Mouse (Mus musculus): Measurements from ENCODE around the gene Acoxl. TPM values are rescaled to one million over a fixed set of nuclear protein-coding genes. Genes with fewer than 3 reads are reported as not detected.

The Acoxl gene
- polyA plus RNA-seq, 1 experiment from 2014 or later: 0.39 TPM

DNA sequence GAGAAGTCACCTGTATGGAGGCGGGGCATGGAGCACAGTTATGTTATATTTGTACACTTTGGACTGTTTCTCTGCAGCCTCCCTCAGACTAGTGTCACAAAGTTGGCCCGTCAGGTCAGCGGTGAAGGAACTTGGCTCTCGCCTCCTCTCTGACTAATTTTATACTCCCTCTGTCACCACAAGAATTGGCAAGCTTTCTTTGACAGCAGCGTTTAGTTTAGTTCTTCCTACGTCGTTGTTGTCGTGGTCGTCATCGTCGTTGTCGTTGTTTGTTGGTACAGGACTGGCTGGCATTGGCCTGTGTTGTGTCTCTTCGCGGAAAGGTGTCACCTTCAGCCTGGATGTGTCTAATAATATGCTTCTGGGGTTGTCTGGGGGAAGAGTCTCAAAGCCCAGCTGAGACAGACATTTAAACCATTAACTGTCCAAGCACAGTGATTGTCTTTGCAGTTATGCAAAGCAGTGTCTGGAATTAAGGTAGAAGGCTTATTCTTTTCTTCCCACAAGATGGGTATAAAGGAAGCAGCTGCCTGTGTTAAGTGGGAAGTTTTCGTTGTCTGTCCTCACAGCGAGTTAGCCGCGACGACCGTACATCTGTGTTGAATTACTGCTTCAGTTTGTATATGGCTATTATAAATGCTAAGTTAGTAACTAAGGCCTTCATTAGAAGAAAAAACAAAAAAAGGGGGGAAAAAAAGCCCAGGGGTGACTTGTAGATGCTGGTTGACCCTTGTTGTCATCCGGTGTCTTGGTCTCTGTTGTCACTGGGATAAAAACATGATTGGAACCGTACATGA lies 299.0 kb downstream of the Acoxl start:
- Histone ChIP-seq H3K9ac (replicated peaks; ENCODE audit: low read length) (no peak overlapping the region), H3K4me2 (ENCODE audit: low read depth, low read length) (no peak overlapping the region), H3K36me3 (replicated peaks; ENCODE audit: control insufficient read depth, insufficient read depth, low read depth, low read length) (no peaks in the 10 kb centered on the region; the same call in 1 of the 2 replicates), H3K27ac (replicated peaks; ENCODE audit: low read depth, low read length) (no peak overlapping the region), H3K4me1 (ENCODE audit: control insufficient read depth, insufficient read depth, low read length) (no peaks in the 10 kb centered on the region; the same call in 1 of the 2 replicates), H3K9me3 (replicated peaks; ENCODE audit: control insufficient read depth, low read length) (no peaks in the 10 kb centered on the region), H3K4me3 (ENCODE audit: low read depth, low read length) (no peak overlapping the region), H3K27me3 (ENCODE audit: control insufficient read depth, insufficient read depth, low read length) (no peaks in the 10 kb centered on the region)
- DNase-seq (ENCODE audit: low spot score): peak; percentile 70
- no peak for ATAC-seq (replicated peaks; ENCODE audit: insufficient number of reproducible peaks, low FRiP score, low TSS enrichment, low read depth)
- 63% methylated on average over 22 of the region's 22 CpGs for WGBS

DNA sequence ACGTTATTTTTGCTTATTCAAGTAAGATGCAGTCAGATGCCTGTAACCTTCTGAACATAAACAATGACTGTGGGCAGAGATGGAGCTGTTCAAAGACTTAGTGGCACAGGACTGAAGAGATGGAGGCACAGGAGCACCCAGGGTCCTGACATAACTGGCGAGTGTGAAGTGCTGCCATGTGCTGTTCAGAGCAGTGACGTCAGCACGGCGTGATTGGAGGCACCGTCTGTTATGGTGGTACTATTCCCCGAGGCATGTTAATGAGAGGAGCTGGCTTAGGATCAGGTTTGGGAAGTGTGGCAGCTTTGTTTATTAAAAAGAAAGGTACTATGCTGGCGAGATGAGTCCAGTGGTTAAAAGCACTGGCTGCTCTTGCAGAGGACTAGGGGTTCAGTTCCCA lies 300.2 kb downstream of the Acoxl start:
- Histone ChIP-seq H3K27ac (replicated peaks; ENCODE audit: low read depth, low read length) (no peak overlapping the region), H3K4me1 (ENCODE audit: control insufficient read depth, insufficient read depth, low read length) (no peaks in the 10 kb centered on the region; the same call in 1 of the 2 replicates), H3K9me3 (replicated peaks; ENCODE audit: control insufficient read depth, low read length) (no peaks in the 10 kb centered on the region), H3K9ac (replicated peaks; ENCODE audit: low read length) (no peak overlapping the region), H3K36me3 (replicated peaks; ENCODE audit: control insufficient read depth, insufficient read depth, low read depth, low read length) (no peaks in the 10 kb centered on the region; the same call in 1 of the 2 replicates), H3K4me2 (ENCODE audit: low read depth, low read length) (no peak overlapping the region), H3K27me3 (ENCODE audit: control insufficient read depth, insufficient read depth, low read length) (no peaks in the 10 kb centered on the region), H3K4me3 (ENCODE audit: low read depth, low read length) (no peak overlapping the region)
- 64% methylated on average over 8 of the region's 8 CpGs for WGBS
- DNase-seq (ENCODE audit: low spot score): no peak
- ATAC-seq (replicated peaks; ENCODE audit: insufficient number of reproducible peaks, low FRiP score, low TSS enrichment, low read depth): no peak

DNA sequence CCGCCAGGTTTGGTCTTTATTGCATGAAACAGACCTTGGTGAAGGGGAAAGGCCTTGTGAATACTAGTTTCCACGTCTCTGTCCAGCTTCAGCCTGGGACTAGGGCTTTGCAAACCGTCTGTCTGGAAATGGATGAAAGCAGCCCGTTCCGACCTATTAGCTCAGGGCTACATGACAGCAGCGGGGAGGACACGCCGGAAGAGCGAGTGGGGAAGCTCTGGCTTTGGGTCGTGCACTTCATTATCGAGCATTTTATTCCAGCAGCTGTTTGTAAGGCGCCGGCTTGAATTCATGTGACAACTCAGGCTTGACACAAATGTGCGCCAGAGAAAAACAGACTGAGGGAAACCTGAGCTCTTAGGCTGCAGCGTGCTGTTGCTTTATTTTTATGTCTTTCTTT lies 301.1 kb downstream of the Acoxl start:
- Histone ChIP-seq H3K4me1 (ENCODE audit: control insufficient read depth, insufficient read depth, low read length) (no peaks in the 10 kb centered on the region; the same call in 1 of the 2 replicates), H3K36me3 (replicated peaks; ENCODE audit: control insufficient read depth, insufficient read depth, low read depth, low read length) (no peaks in the 10 kb centered on the region; the same call in 1 of the 2 replicates), H3K4me2 (ENCODE audit: low read depth, low read length) (no peak overlapping the region), H3K9me3 (replicated peaks; ENCODE audit: control insufficient read depth, low read length) (no peaks in the 10 kb centered on the region), H3K27me3 (ENCODE audit: control insufficient read depth, insufficient read depth, low read length) (no peaks in the 10 kb centered on the region), H3K4me3 (ENCODE audit: low read depth, low read length) (no peak overlapping the region), H3K27ac (replicated peaks; ENCODE audit: low read depth, low read length) (no peak overlapping the region), H3K9ac (replicated peaks; ENCODE audit: low read length) (no peak overlapping the region)
- no peak for DNase-seq (ENCODE audit: low spot score)
- WGBS: 67% methylated on average over 15 of the region's 15 CpGs
- no peak for ATAC-seq (replicated peaks; ENCODE audit: insufficient number of reproducible peaks, low FRiP score, low TSS enrichment, low read depth)

DNA sequence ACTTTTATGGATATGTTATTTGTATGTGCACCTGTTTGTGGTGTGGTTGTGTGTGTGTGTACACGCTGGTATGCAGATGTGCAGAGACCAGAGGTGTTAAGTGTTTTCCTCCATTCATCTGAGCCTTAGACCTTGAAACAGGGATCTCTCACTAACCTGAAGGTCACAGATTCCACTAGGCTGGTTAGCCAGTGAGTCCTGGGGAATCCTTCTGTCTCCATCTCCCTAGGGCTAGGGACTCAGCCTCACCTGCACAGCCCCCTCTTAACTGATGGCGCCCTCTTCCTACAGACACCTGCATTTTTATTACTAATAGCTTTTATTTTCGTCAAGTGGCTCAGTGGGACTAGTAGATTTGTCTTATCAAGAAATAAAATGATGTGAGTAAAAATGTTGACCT lies 301.5 kb downstream of the Acoxl start:
- Histone ChIP-seq H3K27ac (replicated peaks; ENCODE audit: low read depth, low read length) (no peak overlapping the region), H3K4me3 (ENCODE audit: low read depth, low read length) (no peak overlapping the region), H3K9me3 (replicated peaks; ENCODE audit: control insufficient read depth, low read length) (no peaks in the 10 kb centered on the region), H3K9ac (replicated peaks; ENCODE audit: low read length) (no peak overlapping the region), H3K4me2 (ENCODE audit: low read depth, low read length) (no peak overlapping the region), H3K4me1 (ENCODE audit: control insufficient read depth, insufficient read depth, low read length) (no peaks in the 10 kb centered on the region; the same call in 1 of the 2 replicates), H3K36me3 (replicated peaks; ENCODE audit: control insufficient read depth, insufficient read depth, low read depth, low read length) (no peaks in the 10 kb centered on the region), H3K27me3 (ENCODE audit: control insufficient read depth, insufficient read depth, low read length) (no peaks in the 10 kb centered on the region)
- ATAC-seq (replicated peaks; ENCODE audit: insufficient number of reproducible peaks, low FRiP score, low TSS enrichment, low read depth) (no peak), DNase-seq (ENCODE audit: low spot score) (no peak)
- WGBS: 88% methylated on average over 3 of the region's 3 CpGs

DNA sequence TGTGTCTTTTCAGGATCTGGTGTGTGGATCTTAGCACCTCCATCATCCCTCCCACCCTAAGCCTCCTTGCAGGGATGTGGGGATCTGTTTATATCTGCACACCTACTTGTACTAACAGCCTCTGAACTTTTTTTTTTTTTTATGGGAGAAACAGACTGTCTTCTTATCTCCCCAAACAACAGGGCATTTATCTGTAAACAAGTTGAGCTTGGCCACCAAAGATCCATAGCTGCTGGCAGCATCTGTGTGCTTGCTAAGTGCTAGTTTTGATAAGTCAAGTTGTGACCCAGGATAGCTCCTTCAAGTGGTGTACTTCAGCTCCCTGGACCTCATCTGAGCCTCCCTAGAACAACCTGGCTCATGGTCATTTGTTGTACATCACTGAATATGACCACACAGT lies 305.3 kb downstream of the Acoxl start:
- H3K4me3 ChIP-seq (ENCODE audit: low read depth, low read length): no peak overlapping the region
- H3K9me3 ChIP-seq (replicated peaks; ENCODE audit: control insufficient read depth, low read length): no peaks in the 10 kb centered on the region
- DNase-seq (ENCODE audit: low spot score): no peak
- no peaks in the 10 kb centered on the region for H3K27me3 ChIP-seq (ENCODE audit: control insufficient read depth, insufficient read depth, low read length)
- no peak overlapping the region for H3K9ac ChIP-seq (replicated peaks; ENCODE audit: low read length)
- H3K4me1 ChIP-seq (ENCODE audit: control insufficient read depth, insufficient read depth, low read length): no peaks in the 10 kb centered on the region
- no peaks in the 10 kb centered on the region; the same call in 1 of the 2 replicates for H3K36me3 ChIP-seq (replicated peaks; ENCODE audit: control insufficient read depth, insufficient read depth, low read depth, low read length)
- no peak for ATAC-seq (replicated peaks; ENCODE audit: insufficient number of reproducible peaks, low FRiP score, low TSS enrichment, low read depth)
- no peak overlapping the region for H3K4me2 ChIP-seq (ENCODE audit: low read depth, low read length)
- H3K27ac ChIP-seq (replicated peaks; ENCODE audit: low read depth, low read length): no peak overlapping the region

DNA sequence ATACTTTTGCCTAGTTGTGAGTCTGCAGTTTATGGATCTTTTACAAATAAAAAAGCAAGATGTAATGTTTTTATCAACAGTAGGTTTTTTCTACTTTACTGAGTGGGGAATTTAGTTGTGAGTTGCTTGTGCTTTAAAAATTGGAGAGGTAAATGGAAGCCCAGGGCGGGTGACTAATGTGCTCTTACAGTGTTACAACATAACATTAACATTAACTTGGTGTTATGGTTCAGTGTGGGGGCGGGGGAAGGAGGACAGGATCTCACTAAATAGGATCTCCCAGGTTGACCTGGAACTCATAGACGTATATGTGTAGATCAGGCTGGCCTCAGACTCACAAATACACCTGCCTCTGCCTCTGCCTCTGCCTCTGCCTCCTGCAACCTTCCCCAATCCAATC lies 306.8 kb downstream of the Acoxl start:
- no peak for ATAC-seq (replicated peaks; ENCODE audit: insufficient number of reproducible peaks, low FRiP score, low TSS enrichment, low read depth)
- Histone ChIP-seq H3K9me3 (replicated peaks; ENCODE audit: control insufficient read depth, low read length) (no peaks in the 10 kb centered on the region), H3K4me1 (ENCODE audit: control insufficient read depth, insufficient read depth, low read length) (no peaks in the 10 kb centered on the region), H3K27me3 (ENCODE audit: control insufficient read depth, insufficient read depth, low read length) (no peaks in the 10 kb centered on the region), H3K27ac (replicated peaks; ENCODE audit: low read depth, low read length) (no peak overlapping the region), H3K4me2 (ENCODE audit: low read depth, low read length) (no peak overlapping the region), H3K4me3 (ENCODE audit: low read depth, low read length) (no peak overlapping the region), H3K36me3 (replicated peaks; ENCODE audit: control insufficient read depth, insufficient read depth, low read depth, low read length) (no peaks in the 10 kb centered on the region; the same call in 1 of the 2 replicates), H3K9ac (replicated peaks; ENCODE audit: low read length) (no peak overlapping the region)
- no peak for DNase-seq (ENCODE audit: low spot score)
- 78% methylated on average over 3 of the region's 3 CpGs for WGBS

DNA sequence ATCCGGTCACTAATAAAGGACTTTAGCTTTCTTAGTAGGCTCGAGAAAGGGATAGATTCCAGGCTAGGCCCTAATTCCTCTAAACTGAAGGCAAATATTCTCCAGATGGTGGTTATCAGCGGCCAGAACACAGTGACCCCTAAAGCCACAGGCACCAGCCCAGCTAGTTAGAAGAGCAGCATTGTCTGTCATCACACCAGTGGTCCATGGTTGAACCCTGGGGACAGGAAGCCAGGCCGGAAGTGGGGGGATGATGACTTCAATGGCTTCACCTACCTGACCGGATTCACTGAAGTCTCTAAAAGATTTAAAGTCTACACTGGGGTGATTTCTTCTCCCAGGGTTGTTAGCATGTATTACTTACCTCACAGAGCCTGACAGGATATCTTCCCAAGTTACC lies 310.9 kb downstream of the Acoxl start:
- 48% methylated on average over 5 of the region's 5 CpGs for WGBS
- no peaks in the 10 kb centered on the region for H3K9me3 ChIP-seq (replicated peaks; ENCODE audit: control insufficient read depth, low read length)
- no peaks in the 10 kb centered on the region for H3K27me3 ChIP-seq (ENCODE audit: control insufficient read depth, insufficient read depth, low read length)
- no peaks in the 10 kb centered on the region for H3K4me1 ChIP-seq (ENCODE audit: control insufficient read depth, insufficient read depth, low read length)
- no peak for ATAC-seq (replicated peaks; ENCODE audit: insufficient number of reproducible peaks, low FRiP score, low TSS enrichment, low read depth)
- no peaks in the 10 kb centered on the region; the same call in 1 of the 2 replicates for H3K36me3 ChIP-seq (replicated peaks; ENCODE audit: control insufficient read depth, insufficient read depth, low read depth, low read length)
- no peak for DNase-seq (ENCODE audit: low spot score)
- no peak overlapping the region for H3K4me2 ChIP-seq (ENCODE audit: low read depth, low read length)
- no peak overlapping the region for H3K27ac ChIP-seq (replicated peaks; ENCODE audit: low read depth, low read length)
- no peak overlapping the region for H3K9ac ChIP-seq (replicated peaks; ENCODE audit: low read length)
- no peak overlapping the region for H3K4me3 ChIP-seq (ENCODE audit: low read depth, low read length)

DNA sequence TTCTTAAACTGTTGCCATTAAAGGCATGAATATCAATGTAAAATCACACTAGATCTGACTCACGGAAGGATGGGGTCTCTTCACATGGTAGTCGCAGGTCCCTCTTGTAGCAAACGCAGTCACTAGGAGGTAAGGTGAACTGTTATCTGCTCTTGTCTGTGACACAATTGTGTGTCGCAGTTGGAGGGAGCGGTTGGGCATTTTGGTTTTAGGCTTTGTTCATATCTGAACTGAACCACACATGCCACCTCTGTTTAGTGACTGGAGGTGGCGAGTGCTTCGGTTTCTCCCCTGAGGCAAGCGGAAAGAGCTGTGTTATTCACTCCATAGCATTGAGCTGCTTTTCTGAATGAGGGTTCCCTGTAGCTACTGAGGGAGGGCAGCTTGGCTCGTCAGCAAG lies 313.5 kb downstream of the Acoxl start:
- 85% methylated on average over 9 of the region's 9 CpGs for WGBS
- no peak for ATAC-seq (replicated peaks; ENCODE audit: insufficient number of reproducible peaks, low FRiP score, low TSS enrichment, low read depth)
- Histone ChIP-seq H3K9me3 (replicated peaks; ENCODE audit: control insufficient read depth, low read length) (no peaks in the 10 kb centered on the region), H3K36me3 (replicated peaks; ENCODE audit: control insufficient read depth, insufficient read depth, low read depth, low read length) (no peaks in the 10 kb centered on the region; the same call in 1 of the 2 replicates), H3K4me1 (ENCODE audit: control insufficient read depth, insufficient read depth, low read length) (no peaks in the 10 kb centered on the region), H3K4me3 (ENCODE audit: low read depth, low read length) (no peak overlapping the region), H3K9ac (replicated peaks; ENCODE audit: low read length) (no peak overlapping the region), H3K27me3 (ENCODE audit: control insufficient read depth, insufficient read depth, low read length) (no peaks in the 10 kb centered on the region), H3K4me2 (ENCODE audit: low read depth, low read length) (no peak overlapping the region), H3K27ac (replicated peaks; ENCODE audit: low read depth, low read length) (no peak overlapping the region)
- no peak for DNase-seq (ENCODE audit: low spot score)
